Mouse (Mus musculus) hindbrain, embryonic 13.5 days (tissue): ENCODE data around the gene Epb41l1. TPM values are rescaled to one million over a fixed set of nuclear protein-coding genes. Genes with fewer than 3 reads are reported as not detected.
A peak's percentile ranks its signal among the peaks of the same experiment; 100 is the strongest.

ENCODE experiments used
- ATAC-seq: fragments of 200-750 bp; cut with Nextera tagmentation; 2 replicates; pipeline ENCODE4 v1.8.0; 2017; ENCODE audit warnings: moderate TSS enrichment; ENCODE audit not compliant: low FRiP score
- H3K27ac ChIP-seq: fragments of 300-500 bp; sonication (generic); 2 replicates; pipeline ENCODE4 v1.5.1; 2015; ENCODE audit warnings: inconsistent platforms, mild to moderate bottlenecking, moderate library complexity
- H3K27me3 ChIP-seq: fragments of 300-500 bp; sonication (generic); 2 replicates; pipeline ENCODE4 v1.6.1; 2015; ENCODE audit warnings: mild to moderate bottlenecking, inconsistent platforms
- H3K36me3 ChIP-seq: fragments of 300-500 bp; sonication (generic); 2 replicates; pipeline ENCODE4 v1.6.1; 2015; ENCODE audit warnings: mild to moderate bottlenecking, inconsistent platforms
- H3K4me1 ChIP-seq: fragments of 300-500 bp; sonication (generic); replicated peaks from 2 replicates; pipeline ENCODE4 v1.6.1; 2015; ENCODE audit warnings: inconsistent platforms
- H3K4me2 ChIP-seq: fragments of 300-500 bp; sonication (generic); 2 replicates; pipeline ENCODE4 v1.6.1; 2015; ENCODE audit warnings: inconsistent platforms, mild to moderate bottlenecking, moderate library complexity
- H3K4me3 ChIP-seq: fragments of 300-500 bp; sonication (generic); 2 replicates; pipeline ENCODE4 v1.5.1; 2015; ENCODE audit warnings: mild to moderate bottlenecking, inconsistent platforms
- H3K9ac ChIP-seq: fragments of 300-500 bp; sonication (generic); 2 replicates; pipeline ENCODE4 v1.6.1; 2015; ENCODE audit warnings: mild to moderate bottlenecking, inconsistent platforms
- H3K9me3 ChIP-seq: fragments of 300-500 bp; sonication (generic); 2 replicates; pipeline ENCODE4 v1.6.1; 2016; ENCODE audit warnings: inconsistent platforms
- WGBS: fragments of 180-500 bp; shearing (Covaris S2); methylation state at CpG from one replicate; pipeline ENCODE4 v1.1.7; 2015; 5-methylcytosine and 5-hydroxymethylcytosine counted together
- polyA plus RNA-seq: library from polyadenylated mRNA; unstranded; fragments of >200 nt; fragmentation: Nextera tagmentation; extraction: Ambion mirVana; gene quantifications from 2 replicates; pipeline ENCODE4 v1.2.1, GENCODE M21; 2015

Epb41l1 gene
- polyA plus RNA-seq, 1 experiment from 2014 or later: 11.5 TPM

GRCm38 (mm10) chr2:156451225-156452148, 30.8 kb downstream of the Epb41l1 start:
- peaks cover 32% of the 10 kb centered on the region for H3K36me3 ChIP-seq
- no peak overlapping the region for H3K9ac ChIP-seq
- H3K4me2 ChIP-seq: no peak overlapping the region
- H3K27me3 ChIP-seq: no peaks in the 10 kb centered on the region
- no peak for ATAC-seq
- H3K4me1 ChIP-seq: peaks cover 7% of the 10 kb centered on the region; the same call in 1 of the 2 replicates
- 84% methylated on average over 13 of the region's 13 CpGs for WGBS
- H3K27ac ChIP-seq: no peak overlapping the region
- no peaks in the 10 kb centered on the region for H3K9me3 ChIP-seq
- no peak overlapping the region for H3K4me3 ChIP-seq

GRCm38 (mm10) chr2:156452149-156452536, 31.4 kb downstream of the Epb41l1 start:
- Histone ChIP-seq H3K27me3 (no peaks in the 10 kb centered on the region), H3K27ac (no peak overlapping the region), H3K4me1 (peaks cover 7% of the 10 kb centered on the region; the same call in 1 of the 2 replicates), H3K4me2 (no peak overlapping the region), H3K9me3 (no peaks in the 10 kb centered on the region), H3K4me3 (no peak overlapping the region), H3K36me3 (peaks cover 32% of the 10 kb centered on the region), H3K9ac (no peak overlapping the region)
- 50% methylated on average over 7 of the region's 7 CpGs for WGBS
- ATAC-seq: no peak

- Histone ChIP-seq H3K4me3 (no peak overlapping the region), H3K27ac (no peak overlapping the region), H3K9ac (no peak overlapping the region), H3K4me1 (peaks cover 7% of the 10 kb centered on the region; the same call in 1 of the 2 replicates), H3K27me3 (no peaks in the 10 kb centered on the region), H3K36me3 (peaks cover 29% of the 10 kb centered on the region), H3K4me2 (no peak overlapping the region), H3K9me3 (no peaks in the 10 kb centered on the region)
- 61% methylated on average over 7 of the region's 7 CpGs for WGBS
- ATAC-seq: no peak
Observed at GRCm38 (mm10) chr2:156453822-156454221, 33.1 kb downstream of the Epb41l1 start.

DNA sequence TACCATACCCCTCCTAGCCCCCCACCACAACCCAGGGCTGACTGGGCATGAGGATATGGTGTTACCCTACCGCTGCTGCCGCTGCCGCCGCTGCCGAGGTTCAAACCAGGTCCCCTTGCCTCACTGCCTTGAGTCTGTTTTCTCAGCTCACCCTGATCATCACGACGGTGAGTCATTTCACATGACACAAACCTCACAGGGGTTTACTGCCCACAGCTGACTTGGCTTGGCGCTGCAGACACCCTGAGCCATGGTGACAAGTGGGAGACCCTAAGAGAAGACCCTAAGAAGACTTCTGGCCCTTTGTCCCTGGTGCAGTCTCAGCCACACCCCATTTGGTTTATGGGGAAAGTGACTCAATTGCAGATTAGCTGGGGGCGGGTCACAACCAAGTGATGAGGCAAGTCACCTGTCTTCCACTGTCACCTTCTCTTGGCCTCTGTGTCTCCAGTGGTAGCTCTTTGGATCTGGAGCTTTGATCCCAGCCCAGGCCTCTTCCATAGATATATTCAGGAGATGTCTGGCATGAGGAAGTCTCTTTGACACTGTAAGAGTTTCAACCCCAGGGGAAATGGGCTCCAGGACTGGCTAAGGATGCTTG, 34.9 kb downstream of the Epb41l1 start:
- WGBS: 94% methylated on average over 9 of the region's 9 CpGs
- H3K27me3 ChIP-seq: no peaks in the 10 kb centered on the region
- ATAC-seq: no peak

DNA sequence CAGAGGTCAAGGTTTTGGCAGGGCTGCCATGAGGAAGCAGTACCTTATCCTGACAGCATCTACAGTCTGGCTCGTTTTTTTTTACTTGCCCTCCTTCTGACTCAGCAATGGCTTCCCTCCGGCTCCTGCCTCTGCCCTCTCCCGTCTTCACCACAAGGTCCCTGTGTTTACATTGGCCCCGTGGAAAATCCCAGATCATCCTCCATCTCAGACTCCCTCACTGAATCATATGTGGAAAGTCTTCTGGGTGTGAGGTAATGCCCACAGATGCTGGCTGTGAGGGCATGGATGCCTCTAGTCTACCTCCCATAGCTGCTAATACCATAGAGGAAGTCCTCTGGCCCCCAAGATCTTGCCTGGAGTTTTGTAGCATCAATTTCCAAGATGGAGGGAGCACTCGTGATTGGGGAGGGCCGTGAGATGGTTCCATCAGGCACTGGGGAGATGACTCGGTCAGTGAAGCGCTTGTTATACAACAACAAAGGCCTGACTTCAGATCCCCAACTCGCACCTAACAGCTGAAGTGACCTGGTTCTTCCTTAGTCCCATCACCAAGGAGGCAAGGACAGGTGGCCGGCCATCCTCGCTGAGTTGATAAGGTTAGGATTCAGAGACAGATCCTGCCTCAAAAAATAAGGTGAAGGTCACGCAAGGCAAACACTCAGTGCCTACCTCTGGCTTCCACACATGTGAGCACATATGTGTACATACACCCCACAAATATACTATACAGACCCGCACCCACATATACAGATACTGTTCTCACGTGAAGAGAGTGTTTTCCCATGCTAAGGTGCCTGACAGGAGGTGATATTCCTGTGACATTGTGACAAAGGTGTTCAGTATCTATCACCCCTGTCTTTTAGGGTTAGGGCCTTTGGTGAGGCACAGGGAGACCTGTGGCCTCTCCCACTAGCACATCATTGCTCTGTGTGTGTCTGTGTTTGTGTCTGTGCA, 36.0 kb downstream of the Epb41l1 start:
- no peak for ATAC-seq
- Histone ChIP-seq H3K4me3 (no peak overlapping the region), H3K36me3 (peaks cover 14% of the 10 kb centered on the region), H3K27me3 (no peaks in the 10 kb centered on the region), H3K9ac (no peak overlapping the region), H3K27ac (no peak overlapping the region), H3K9me3 (no peaks in the 10 kb centered on the region), H3K4me1 (peaks cover 17% of the 10 kb centered on the region), H3K4me2 (no peak overlapping the region)
- 84% methylated on average over 14 of the region's 14 CpGs for WGBS

More for the DNA sequence above, 34.9 kb downstream of the Epb41l1 start:
- no peak overlapping the region for H3K4me3 ChIP-seq
- peaks cover 15% of the 10 kb centered on the region for H3K4me1 ChIP-seq
- H3K27ac ChIP-seq: no peak overlapping the region
- H3K4me2 ChIP-seq: no peak overlapping the region
- H3K9me3 ChIP-seq: no peaks in the 10 kb centered on the region
- no peak overlapping the region for H3K9ac ChIP-seq
- peaks cover 18% of the 10 kb centered on the region for H3K36me3 ChIP-seq

GRCm38 (mm10) chr2:156457343-156457717, 36.6 kb downstream of the Epb41l1 start:
- WGBS: 64% methylated on average over 4 of the region's 4 CpGs
- H3K4me2 ChIP-seq: no peak overlapping the region
- peaks cover 16% of the 10 kb centered on the region for H3K4me1 ChIP-seq
- H3K4me3 ChIP-seq: no peak overlapping the region
- no peak overlapping the region for H3K27ac ChIP-seq
- peaks cover 14% of the 10 kb centered on the region for H3K36me3 ChIP-seq
- no peak overlapping the region for H3K9ac ChIP-seq
- ATAC-seq: no peak
- no peaks in the 10 kb centered on the region for H3K27me3 ChIP-seq
- H3K9me3 ChIP-seq: no peaks in the 10 kb centered on the region

DNA sequence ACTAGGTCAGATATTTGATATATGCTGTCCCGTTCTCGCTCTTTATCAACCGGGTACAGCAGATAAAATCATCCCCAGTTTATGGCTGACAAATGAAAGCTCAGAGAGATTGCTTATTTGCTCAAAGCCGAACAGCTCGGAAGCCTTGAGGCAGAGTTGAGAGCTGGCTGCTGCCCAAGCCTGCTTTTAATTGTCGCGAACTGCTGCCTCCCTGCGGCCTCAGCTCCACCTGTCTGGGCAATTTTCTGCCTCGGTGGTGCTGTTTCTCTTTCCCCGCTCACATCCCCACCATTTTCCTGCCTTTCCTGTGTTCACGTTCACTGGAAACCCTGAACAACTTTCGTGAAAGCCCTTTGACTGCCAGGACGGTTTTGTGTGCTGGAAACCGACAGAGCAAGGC, 39.8 kb downstream of the Epb41l1 start:
- Histone ChIP-seq H3K9me3 (no peaks in the 10 kb centered on the region), H3K4me3 (no peak overlapping the region), H3K9ac (no peak overlapping the region), H3K27ac (peak overlapping the region; percentile 25; the same call in 1 of the 2 replicates), H3K4me2 (no peak overlapping the region), H3K4me1 (peaks cover 22% of the 10 kb centered on the region), H3K27me3 (0 out of 2 replicates have a peak, but pooled peaks cover 4% of the 10 kb centered on the region), H3K36me3 (peaks cover 9% of the 10 kb centered on the region; the same call in 1 of the 2 replicates)
- no peak for ATAC-seq
- 36% methylated on average over 14 of the region's 14 CpGs for WGBS

- Histone ChIP-seq H3K9me3 (no peaks in the 10 kb centered on the region), H3K4me1 (peaks cover 22% of the 10 kb centered on the region), H3K27ac (peak overlapping the region; percentile 36; the same call in 1 of the 2 replicates), H3K9ac (peak overlapping the region; percentile 40; the same call in 1 of the 2 replicates), H3K36me3 (no peaks in the 10 kb centered on the region; the same call in 1 of the 2 replicates), H3K27me3 (0 out of 2 replicates have a peak, but pooled peaks cover 7% of the 10 kb centered on the region), H3K4me2 (no peak overlapping the region), H3K4me3 (no peak overlapping the region)
- 34% methylated on average over 14 of the region's 14 CpGs for WGBS
- no peak for ATAC-seq
Observed at GRCm38 (mm10) chr2:156462154-156463029, 41.7 kb downstream of the Epb41l1 start.

- Histone ChIP-seq H3K27me3 (0 out of 2 replicates have a peak, but pooled peaks cover 7% of the 10 kb centered on the region), H3K4me2 (no peak overlapping the region), H3K9ac (no peak overlapping the region), H3K4me1 (peaks cover 22% of the 10 kb centered on the region), H3K27ac (no peak overlapping the region), H3K36me3 (no peaks in the 10 kb centered on the region; the same call in 1 of the 2 replicates), H3K9me3 (no peaks in the 10 kb centered on the region), H3K4me3 (no peak overlapping the region)
- ATAC-seq: no peak
- WGBS: 89% methylated on average over 4 of the region's 4 CpGs
Observed at GRCm38 (mm10) chr2:156464416-156464815, 43.7 kb downstream of the Epb41l1 start.

- Histone ChIP-seq H3K27me3 (0 out of 2 replicates have a peak, but pooled peaks cover 7% of the 10 kb centered on the region), H3K36me3 (peaks cover 6% of the 10 kb centered on the region), H3K4me2 (no peak overlapping the region), H3K9me3 (no peaks in the 10 kb centered on the region), H3K9ac (no peak overlapping the region), H3K4me1 (peaks cover 4% of the 10 kb centered on the region), H3K4me3 (no peak overlapping the region), H3K27ac (no peak overlapping the region)
- WGBS: 95% methylated on average over 11 of the region's 11 CpGs
- no peak for ATAC-seq
Observed at GRCm38 (mm10) chr2:156467538-156467937, 46.8 kb downstream of the Epb41l1 start.

GRCm38 (mm10) chr2:156468890-156469289, 48.2 kb downstream of the Epb41l1 start:
- Histone ChIP-seq H3K27ac (no peak overlapping the region), H3K27me3 (0 out of 2 replicates have a peak, but pooled peaks cover 7% of the 10 kb centered on the region), H3K9ac (no peak overlapping the region), H3K4me1 (peaks cover 6% of the 10 kb centered on the region), H3K9me3 (no peaks in the 10 kb centered on the region), H3K4me2 (no peak overlapping the region), H3K36me3 (peaks cover 6% of the 10 kb centered on the region), H3K4me3 (no peak overlapping the region)
- no peak for ATAC-seq
- 83% methylated on average over 5 of the region's 5 CpGs for WGBS
